Mouse (Mus musculus) liver, adult 2 months (tissue): ENCODE data around the gene Hgfac. TPM values are rescaled to one million over a fixed set of nuclear protein-coding genes. Genes with fewer than 3 reads are reported as not detected.

ENCODE experiments used
- DNase-seq: peaks from one replicate; pipeline ENCODE4 v3.0.0-alpha.2; 2011; ENCODE audit warnings: low read depth, low spot score; ENCODE audit errors: extremely low read depth
- H3K27ac ChIP-seq: fragments of 200-500 bp; replicated peaks from 2 replicates; pipeline ENCODE4 v1.5.1; 2012; ENCODE audit warnings: low read depth, mild to moderate bottlenecking, control low read depth, inconsistent platforms, low read length; ENCODE audit not compliant: insufficient read depth
- H3K27me3 ChIP-seq: fragments of 200-500 bp; 2 replicates; pipeline ENCODE4 v1.6.1; 2012; ENCODE audit warnings: mild to moderate bottlenecking, moderate library complexity, low read length, inconsistent platforms; ENCODE audit not compliant: control insufficient read depth, insufficient read depth
- H3K36me3 ChIP-seq: fragments of 200-500 bp; 2 replicates; pipeline ENCODE4 v1.6.1; 2012; ENCODE audit warnings: low read length, inconsistent platforms; ENCODE audit not compliant: control insufficient read depth, insufficient read depth
- H3K4me1 ChIP-seq: fragments of 200-500 bp; 2 replicates; pipeline ENCODE4 v1.6.1; 2011; ENCODE audit warnings: low read length; ENCODE audit not compliant: control insufficient read depth, insufficient read depth
- H3K4me3 ChIP-seq: fragments of 200-500 bp; 2 replicates; pipeline ENCODE4 v1.5.1; 2011; ENCODE audit warnings: low read depth, mild to moderate bottlenecking, control low read depth, low read length, moderate library complexity; ENCODE audit not compliant: insufficient read depth
- H3K79me2 ChIP-seq: fragments of 200-500 bp; 2 replicates; pipeline ENCODE4 v1.6.1; 2012; ENCODE audit warnings: inconsistent platforms, mild to moderate bottlenecking, low read length, moderate library complexity; ENCODE audit not compliant: control insufficient read depth, insufficient read depth
- H3K9ac ChIP-seq: fragments of 200-500 bp; 2 replicates; pipeline ENCODE4 v1.6.1; 2012; ENCODE audit warnings: low read depth, mild to moderate bottlenecking, control low read depth, inconsistent platforms, low read length
- CTCF ChIP-seq: fragments of 200-500 bp; IDR thresholded peaks from 2 replicates; pipeline ENCODE4 v1.5.1; 2011; ENCODE audit warnings: low read depth, low read length, control low read depth
- POLR2A ChIP-seq: fragments of 200-500 bp; IDR thresholded peaks from 2 replicates; pipeline ENCODE4 v1.6.1; 2011; ENCODE audit warnings: low read length, control low read depth; ENCODE audit not compliant: insufficient read depth; ENCODE audit errors: extremely low read depth
- WGBS: fragments of 180-500 bp; shearing (Covaris S2); methylation state at CpG from one replicate; pipeline ENCODE4 v1.1.7; 2018; 5-methylcytosine and 5-hydroxymethylcytosine counted together
- polyA plus RNA-seq: library from polyadenylated mRNA; depleted of rRNA; stranded (reverse); fragments of >200 nt; gene quantifications from 2 replicates; pipeline ENCODE4 v1.2.3, GENCODE M21; 2012
- total RNA-seq: library from RNA; depleted of rRNA; stranded (reverse); fragments of >200 nt; gene quantifications from 2 replicates; pipeline ENCODE4 v1.2.3, GENCODE M21; 2014

The Hgfac gene
- total and polyA plus RNA-seq, 2 experiments: 239 to 1,032 TPM

DNA sequence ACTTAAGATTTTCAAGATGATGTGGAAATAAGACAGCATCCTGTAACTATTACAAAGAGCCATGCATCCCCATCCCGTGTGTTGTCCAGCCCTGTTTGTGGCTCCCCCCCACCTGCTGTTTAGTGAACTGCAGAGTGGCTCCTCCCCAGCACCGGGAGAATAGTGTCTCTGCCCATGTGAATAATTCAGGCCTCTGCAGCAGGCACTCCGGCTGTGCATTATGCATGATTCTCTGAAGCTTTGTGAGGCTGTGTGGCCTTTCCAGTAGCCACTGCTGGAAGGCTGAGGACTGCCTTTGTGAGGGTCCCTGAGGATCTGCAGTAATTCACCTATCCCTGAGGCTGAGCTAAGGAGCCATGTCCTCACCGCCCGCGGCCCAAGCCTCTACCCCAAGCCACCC lies 27.3 kb upstream of the Hgfac start:
- H3K4me3 ChIP-seq: no peak overlapping the region
- H3K36me3 ChIP-seq: no peaks in the 10 kb centered on the region
- no peaks in the 10 kb centered on the region for H3K4me1 ChIP-seq
- H3K27me3 ChIP-seq: no peaks in the 10 kb centered on the region
- TF ChIP-seq POLR2A: no peak
- no peak for TF ChIP-seq CTCF
- 90% methylated on average over 6 of the region's 6 CpGs for WGBS
- H3K9ac ChIP-seq: no peak overlapping the region
- no peak for DNase-seq
- no peak overlapping the region for H3K27ac ChIP-seq
- no peaks in the 10 kb centered on the region for H3K79me2 ChIP-seq

- Histone ChIP-seq H3K27ac (no peak overlapping the region), H3K36me3 (no peaks in the 10 kb centered on the region), H3K9ac (no peak overlapping the region), H3K79me2 (no peaks in the 10 kb centered on the region), H3K4me3 (no peak overlapping the region), H3K4me1 (no peaks in the 10 kb centered on the region), H3K27me3 (no peaks in the 10 kb centered on the region)
- no peak for TF ChIP-seq POLR2A
- TF ChIP-seq CTCF: no peak
- WGBS: 82% methylated on average over 9 of the region's 9 CpGs
- no peak for DNase-seq
Observed at GRCm38 (mm10) chr5:35019673-35020300, 21.5 kb upstream of the Hgfac start.

- no peaks in the 10 kb centered on the region for H3K79me2 ChIP-seq
- H3K27me3 ChIP-seq: no peaks in the 10 kb centered on the region
- no peak overlapping the region for H3K9ac ChIP-seq
- no peak overlapping the region for H3K4me3 ChIP-seq
- 77% methylated on average over 9 of the region's 9 CpGs for WGBS
- TF ChIP-seq POLR2A: no peak
- no peak for TF ChIP-seq CTCF
- peak; percentile 19 for DNase-seq
- no peaks in the 10 kb centered on the region for H3K36me3 ChIP-seq
- no peak overlapping the region for H3K27ac ChIP-seq
- H3K4me1 ChIP-seq: no peaks in the 10 kb centered on the region
Observed at GRCm38 (mm10) chr5:35020410-35021241, 20.7 kb upstream of the Hgfac start.

GRCm38 (mm10) chr5:35024975-35025374 lies 16.3 kb upstream of the Hgfac start:
- DNase-seq: no peak
- Histone ChIP-seq H3K27ac (no peak overlapping the region), H3K36me3 (no peaks in the 10 kb centered on the region), H3K79me2 (no peaks in the 10 kb centered on the region), H3K4me3 (no peak overlapping the region), H3K4me1 (peaks cover 18% of the 10 kb centered on the region), H3K9ac (no peak overlapping the region), H3K27me3 (no peaks in the 10 kb centered on the region)
- TF ChIP-seq POLR2A (no peak), CTCF (peak; percentile 90)
- 11% methylated on average over 2 of the region's 2 CpGs for WGBS

DNA sequence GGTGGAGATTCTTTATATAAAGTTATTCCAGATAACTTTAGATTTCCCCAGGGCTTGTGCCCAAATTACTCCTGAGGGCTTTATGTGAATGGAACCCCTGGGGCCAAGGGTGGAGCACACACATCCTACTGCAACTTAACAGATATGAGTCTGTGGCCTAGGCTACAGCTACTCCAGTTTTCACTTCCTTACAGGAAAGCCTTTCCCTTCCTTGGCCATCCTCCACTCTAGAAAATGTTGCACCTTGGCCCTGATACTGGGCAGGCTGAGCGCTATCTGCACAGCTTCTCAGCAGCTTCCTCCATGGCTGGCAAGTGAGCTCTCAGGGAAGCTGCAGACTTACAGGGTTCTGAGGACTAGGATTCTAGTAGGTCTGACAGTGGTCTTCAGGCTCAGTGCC lies 12.0 kb upstream of the Hgfac start:
- H3K79me2 ChIP-seq: no peaks in the 10 kb centered on the region
- peak overlapping the region; percentile 84 for H3K27ac ChIP-seq
- peaks cover 25% of the 10 kb centered on the region for H3K4me1 ChIP-seq
- H3K27me3 ChIP-seq: no peaks in the 10 kb centered on the region
- no peak for DNase-seq
- WGBS: 31% methylated on average over 1 of the region's 1 CpGs
- TF ChIP-seq CTCF: no peak
- no peak for TF ChIP-seq POLR2A
- H3K4me3 ChIP-seq: no peak overlapping the region
- no peaks in the 10 kb centered on the region for H3K36me3 ChIP-seq
- peak overlapping the region; percentile 36; the same call in 1 of the 2 replicates for H3K9ac ChIP-seq

DNA sequence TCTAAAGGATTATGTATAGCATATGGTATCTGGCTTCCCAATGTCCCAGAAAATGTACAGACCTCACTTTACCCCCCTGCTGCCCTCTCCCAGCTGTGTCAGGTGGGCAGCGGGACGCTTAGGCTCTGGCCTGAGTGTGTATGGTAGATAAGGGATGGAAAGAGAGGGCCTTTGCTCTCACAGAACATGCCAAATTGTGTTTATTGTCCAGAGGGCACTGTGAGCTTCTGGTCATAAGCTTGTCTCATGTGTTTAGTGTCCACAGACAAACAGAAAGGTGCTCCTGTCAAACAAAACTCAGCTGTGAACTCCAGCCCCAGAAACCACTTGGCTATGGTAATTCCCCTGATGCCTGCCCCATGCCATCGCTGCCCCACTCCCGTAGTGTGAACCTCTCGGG lies 11.6 kb upstream of the Hgfac start:
- Histone ChIP-seq H3K36me3 (no peaks in the 10 kb centered on the region), H3K27me3 (no peaks in the 10 kb centered on the region), H3K79me2 (no peaks in the 10 kb centered on the region), H3K27ac (peak overlapping the region; percentile 84), H3K4me1 (peaks cover 25% of the 10 kb centered on the region), H3K4me3 (no peak overlapping the region), H3K9ac (peak overlapping the region; percentile 36; the same call in 1 of the 2 replicates)
- TF ChIP-seq CTCF: no peak
- no peak for TF ChIP-seq POLR2A
- WGBS: 30% methylated on average over 5 of the region's 5 CpGs
- DNase-seq: peak; percentile 98
